Comparison of ENCODE assay signal across 35 mouse cellular contexts in genomic region chr4:51868250-51868649, GRCm38 (mm10).
"Had no signal": no experiment of that assay in that cellular context is flagged by ENCODE, and none has a peak within 500 bp of the region (broad histone marks: within the 10 kb centered on the region; RNA-seq: fewer than 3 reads in every experiment).

No protein-coding gene starts in this region.

- H3K4me3 ChIP-seq: heart, embryonic 10.5 days; heart, embryonic 12.5 days; heart, embryonic 13.5 days; heart, embryonic 15.5 days; hindbrain, embryonic 10.5 days; hindbrain, embryonic 12.5 days; hindbrain, embryonic 13.5 days; hindbrain, embryonic 15.5 days; intestine, embryonic 15.5 days; kidney, embryonic 15.5 days; layer of hippocampus, adult 2 months; left cerebral cortex, adult 2 months had no signal

- H3K9ac ChIP-seq: heart, embryonic 12.5 days; heart, embryonic 13.5 days; heart, embryonic 15.5 days; hindbrain, embryonic 12.5 days; hindbrain, embryonic 13.5 days; hindbrain, embryonic 14.5 days; hindbrain, embryonic 15.5 days; intestine, embryonic 15.5 days; kidney, embryonic 15.5 days had no signal

- H3K4me2 ChIP-seq: heart, embryonic 11.5 days; heart, embryonic 12.5 days; heart, embryonic 13.5 days; heart, embryonic 15.5 days; hindbrain, embryonic 12.5 days; hindbrain, embryonic 13.5 days; hindbrain, embryonic 14.5 days; hindbrain, embryonic 15.5 days; intestine, embryonic 15.5 days; kidney, embryonic 15.5 days had no signal

- H3K27ac ChIP-seq: heart, embryonic 10.5 days; heart, embryonic 13.5 days; heart, embryonic 15.5 days; hindbrain, embryonic 10.5 days; hindbrain, embryonic 12.5 days; hindbrain, embryonic 13.5 days; hindbrain, embryonic 14.5 days; hindbrain, embryonic 15.5 days; hindbrain, postnatal 0 days; intestine, embryonic 15.5 days; kidney, embryonic 15.5 days; kidney, postnatal 0 days; layer of hippocampus, adult 2 months; left cerebral cortex, adult 2 months had no signal

- H3K4me1 ChIP-seq: heart, embryonic 10.5 days; heart, embryonic 12.5 days; heart, embryonic 13.5 days; heart, embryonic 15.5 days; hindbrain, embryonic 10.5 days; hindbrain, embryonic 12.5 days; hindbrain, embryonic 13.5 days; hindbrain, embryonic 15.5 days; intestine, embryonic 15.5 days; kidney, embryonic 15.5 days had no signal

- H3K9me3 ChIP-seq: heart, embryonic 10.5 days; heart, embryonic 12.5 days; heart, embryonic 13.5 days; heart, embryonic 15.5 days; hindbrain, embryonic 10.5 days; hindbrain, embryonic 12.5 days; hindbrain, embryonic 13.5 days; hindbrain, embryonic 15.5 days; intestine, embryonic 15.5 days; kidney, embryonic 15.5 days had no signal

- H3K27me3 ChIP-seq: heart, embryonic 12.5 days; heart, embryonic 13.5 days; heart, embryonic 15.5 days; hindbrain, embryonic 12.5 days; hindbrain, embryonic 13.5 days; hindbrain, embryonic 15.5 days; intestine, embryonic 15.5 days; kidney, embryonic 15.5 days had no signal

- ATAC-seq: hindbrain, embryonic 16.5 days; hindbrain, postnatal 0 days; inflammation-experienced regulatory T-cells, adult 6 months; intestine, embryonic 15.5 days; intestine, embryonic 16.5 days; intestine, postnatal 0 days had no signal

- DNase-seq: heart, postnatal 10 days; heart, postnatal 14 days; heart, postnatal 36 days; heart, postnatal 4 days; kidney, adult 11 months; kidney, adult 18-20 months; kidney, adult 8-10 months; kidney, adult 9 months; kidney, postnatal 10 days; kidney, postnatal 14 days; kidney, postnatal 25 days; kidney, postnatal 36 days; kidney, postnatal 4 days; layer of hippocampus, adult 9-11 months; layer of hippocampus, postnatal 36 days had no signal

- H3K36me3 ChIP-seq: heart, embryonic 10.5 days; heart, embryonic 12.5 days; heart, embryonic 13.5 days; heart, embryonic 15.5 days; hindbrain, embryonic 10.5 days; hindbrain, embryonic 12.5 days; hindbrain, embryonic 13.5 days; hindbrain, embryonic 15.5 days; intestine, embryonic 15.5 days; kidney, embryonic 15.5 days had no signal
